Mouse (Mus musculus) midbrain, embryonic 14.5 days (tissue): ENCODE data around the gene Atp2a2. TPM values are rescaled to one million over a fixed set of nuclear protein-coding genes. Genes with fewer than 3 reads are reported as not detected.

Source experiments
- ATAC-seq: fragments of 200-750 bp; cut with Nextera tagmentation; 2 replicates; pipeline ENCODE4 v1.8.0; 2017; ENCODE audit warnings: moderate number of reproducible peaks, moderate library complexity; ENCODE audit not compliant: low FRiP score, low TSS enrichment
- DNase-seq: peaks from one replicate; pipeline ENCODE4 v3.0.0-alpha.2; 2015
- H3K27ac ChIP-seq: fragments of 300-500 bp; sonication (generic); replicated peaks from 2 replicates; pipeline ENCODE4 v1.5.1; 2014; ENCODE audit warnings: mild to moderate bottlenecking, low read depth, low read length, moderate library complexity
- H3K27me3 ChIP-seq: fragments of 300-500 bp; sonication (generic); 2 replicates; pipeline ENCODE4 v1.6.1; 2014; ENCODE audit warnings: low read length, control low read depth, mixed read lengths; ENCODE audit not compliant: control insufficient read depth, insufficient read depth
- H3K36me3 ChIP-seq: fragments of 300-500 bp; sonication (generic); 2 replicates; pipeline ENCODE4 v1.6.1; 2014; ENCODE audit warnings: low read length, control low read depth; ENCODE audit not compliant: control insufficient read depth, insufficient read depth
- H3K4me1 ChIP-seq: fragments of 300-500 bp; sonication (generic); 2 replicates; pipeline ENCODE4 v1.6.1; 2014; ENCODE audit warnings: mild to moderate bottlenecking, antibody characterized with exemption, low read length, control low read depth; ENCODE audit not compliant: control insufficient read depth, insufficient read depth
- H3K4me2 ChIP-seq: fragments of 300-500 bp; sonication (generic); 2 replicates; pipeline ENCODE4 v1.6.1; 2014; ENCODE audit warnings: mild to moderate bottlenecking, low read length, moderate library complexity
- H3K4me3 ChIP-seq: fragments of 300-500 bp; sonication (generic); replicated peaks from 2 replicates; pipeline ENCODE4 v1.5.1; 2014; ENCODE audit warnings: low read depth, low read length
- H3K9ac ChIP-seq: fragments of 300-500 bp; sonication (generic); replicated peaks from 2 replicates; pipeline ENCODE4 v1.6.1; 2014; ENCODE audit warnings: mild to moderate bottlenecking, low read length, moderate library complexity
- H3K9me3 ChIP-seq: fragments of 300-500 bp; sonication (generic); 2 replicates; pipeline ENCODE4 v1.6.1; 2016; ENCODE audit warnings: low read length, control low read depth, mixed read lengths; ENCODE audit not compliant: control insufficient read depth
- WGBS: fragments of 180-500 bp; shearing (Covaris S2); extraction: QIAGEN DNeasy Blood & Tissue Kit; methylation state at CpG from one replicate; pipeline ENCODE4 v1.1.7; 2014; 5-methylcytosine and 5-hydroxymethylcytosine counted together
- polyA plus RNA-seq: library from polyadenylated mRNA; unstranded; fragments of >200 nt; fragmentation: Nextera tagmentation; extraction: Ambion mirVana; gene quantifications from 2 replicates; pipeline ENCODE4 v1.2.1, GENCODE M21; 2014

Atp2a2 gene
- 46.5 and 59.3 TPM in 2 replicates for polyA plus RNA-seq

- Histone ChIP-seq H3K4me3 (peak within 1 kb of the TSS; percentile 97), H3K4me1 (peaks cover 36% of the 10 kb centered on the region), H3K27me3 (no peaks in the 10 kb centered on the region), H3K4me2 (peak within 1 kb of the TSS; percentile 78), H3K27ac (peak within 1 kb of the TSS; percentile 99), H3K36me3 (peaks cover 4% of the 10 kb centered on the region; the same call in 1 of the 2 replicates), H3K9me3 (0 out of 2 replicates have a peak, but pooled peaks cover 3% of the 10 kb centered on the region), H3K9ac (peak within 1 kb of the TSS; percentile 98)
- peak; percentile 93 for ATAC-seq
- peak; percentile 98 for DNase-seq
- under 1% methylated on average over 86 of the region's 113 CpGs for WGBS
Measured at GRCm38 (mm10) chr5:122502077-122502941, at the start of gene Atp2a2. TSS of gene Atp2a2 (minus strand) at chr5:122502225.

- H3K27ac ChIP-seq = no peak overlapping the region
- H3K9ac ChIP-seq = no peak overlapping the region
- H3K9me3 ChIP-seq = no peaks in the 10 kb centered on the region
- DNase-seq = no peak
- H3K4me3 ChIP-seq = no peak overlapping the region
- H3K36me3 ChIP-seq = peaks cover 2% of the 10 kb centered on the region; the same call in 1 of the 2 replicates
- 64% methylated on average over 8 of the region's 8 CpGs for WGBS
- H3K4me1 ChIP-seq = no peaks in the 10 kb centered on the region
- H3K4me2 ChIP-seq = no peak overlapping the region
- ATAC-seq = no peak
- H3K27me3 ChIP-seq = no peaks in the 10 kb centered on the region
Measured at GRCm38 (mm10) chr5:122550460-122550859, 48.4 kb upstream of the Atp2a2 start.

DNA sequence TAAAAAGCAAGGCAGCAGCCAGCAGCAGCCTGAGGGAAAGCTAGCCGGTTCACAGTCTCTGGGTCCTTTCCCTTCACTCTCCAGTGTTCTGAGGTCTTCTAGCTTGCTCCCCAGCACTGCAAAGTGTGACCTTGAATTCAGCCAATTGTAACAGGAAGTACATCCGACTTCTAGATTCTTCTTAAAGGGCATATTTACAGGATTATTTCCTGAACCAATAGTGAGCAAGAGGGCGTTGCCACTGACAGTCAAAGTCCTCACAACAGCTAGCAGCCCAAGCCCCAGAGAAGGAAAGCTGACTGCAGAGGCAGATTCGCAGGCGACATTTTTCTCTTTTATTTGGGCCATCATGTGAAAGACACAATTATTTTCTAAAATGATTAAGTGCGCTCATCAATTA, 46.6 kb upstream of the Atp2a2 start:
- DNase-seq = no peak
- peaks cover 2% of the 10 kb centered on the region; the same call in 1 of the 2 replicates for H3K36me3 ChIP-seq
- 83% methylated on average over 6 of the region's 6 CpGs for WGBS

DNA sequence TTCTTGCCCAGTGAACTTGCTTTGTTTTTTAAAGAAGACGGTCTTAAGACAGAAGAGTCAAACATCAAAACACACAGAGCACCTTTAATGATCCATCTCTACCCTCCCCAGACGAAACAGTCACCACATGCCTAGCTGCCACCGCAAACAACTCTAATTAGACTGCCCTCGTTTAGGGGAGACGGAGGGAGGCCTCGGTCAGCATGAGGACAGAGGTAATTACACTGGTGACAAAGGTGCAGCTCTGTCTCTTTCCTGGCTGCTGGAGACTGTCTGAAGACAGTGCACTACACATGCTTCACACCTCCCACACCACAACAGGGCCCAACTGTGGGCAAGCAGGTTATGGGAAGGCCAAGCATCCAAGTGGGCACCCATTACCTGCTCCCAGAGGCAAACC, 45.8 kb upstream of the Atp2a2 start:
- WGBS = 75% methylated on average over 6 of the region's 6 CpGs
- H3K4me3 ChIP-seq = no peak overlapping the region
- DNase-seq (no peak), ATAC-seq (no peak)
- H3K9ac ChIP-seq = no peak overlapping the region
- H3K4me1 ChIP-seq = no peaks in the 10 kb centered on the region
- no peaks in the 10 kb centered on the region for H3K27me3 ChIP-seq
- no peak overlapping the region for H3K27ac ChIP-seq
- no peak overlapping the region for H3K4me2 ChIP-seq
- H3K9me3 ChIP-seq = no peaks in the 10 kb centered on the region
- peaks cover 2% of the 10 kb centered on the region; the same call in 1 of the 2 replicates for H3K36me3 ChIP-seq

More for the DNA sequence above, 46.6 kb upstream of the Atp2a2 start:
- no peaks in the 10 kb centered on the region for H3K27me3 ChIP-seq
- H3K9ac ChIP-seq = no peak overlapping the region
- H3K27ac ChIP-seq = no peak overlapping the region
- no peak overlapping the region for H3K4me2 ChIP-seq
- no peak overlapping the region for H3K4me3 ChIP-seq
- ATAC-seq = no peak
- no peaks in the 10 kb centered on the region for H3K9me3 ChIP-seq
- no peaks in the 10 kb centered on the region for H3K4me1 ChIP-seq

GRCm38 (mm10) chr5:122547251-122547714, 45.3 kb upstream of the Atp2a2 start:
- H3K4me2 ChIP-seq = no peak overlapping the region
- DNase-seq = peak; percentile 59
- WGBS = 60% methylated on average over 7 of the region's 7 CpGs

GRCm38 (mm10) chr5:122543392-122543791, 41.4 kb upstream of the Atp2a2 start:
- H3K9me3 ChIP-seq = no peaks in the 10 kb centered on the region
- H3K4me3 ChIP-seq = no peak overlapping the region
- ATAC-seq = no peak
- no peaks in the 10 kb centered on the region for H3K27me3 ChIP-seq
- H3K27ac ChIP-seq = no peak overlapping the region
- no peak for DNase-seq
- no peaks in the 10 kb centered on the region for H3K4me1 ChIP-seq
- 0 out of 2 replicates have a peak, but pooled peaks cover 3% of the 10 kb centered on the region for H3K36me3 ChIP-seq
- 95% methylated on average over 6 of the region's 6 CpGs for WGBS
- H3K9ac ChIP-seq = no peak overlapping the region
- H3K4me2 ChIP-seq = no peak overlapping the region

More at GRCm38 (mm10) chr5:122547251-122547714, 45.3 kb upstream of the Atp2a2 start:
- H3K9ac ChIP-seq = no peak overlapping the region
- ATAC-seq = no peak
- H3K4me3 ChIP-seq = no peak overlapping the region
- H3K36me3 ChIP-seq = peaks cover 2% of the 10 kb centered on the region; the same call in 1 of the 2 replicates
- no peaks in the 10 kb centered on the region for H3K4me1 ChIP-seq
- no peaks in the 10 kb centered on the region for H3K27me3 ChIP-seq
- H3K9me3 ChIP-seq = no peaks in the 10 kb centered on the region
- H3K27ac ChIP-seq = no peak overlapping the region

DNA sequence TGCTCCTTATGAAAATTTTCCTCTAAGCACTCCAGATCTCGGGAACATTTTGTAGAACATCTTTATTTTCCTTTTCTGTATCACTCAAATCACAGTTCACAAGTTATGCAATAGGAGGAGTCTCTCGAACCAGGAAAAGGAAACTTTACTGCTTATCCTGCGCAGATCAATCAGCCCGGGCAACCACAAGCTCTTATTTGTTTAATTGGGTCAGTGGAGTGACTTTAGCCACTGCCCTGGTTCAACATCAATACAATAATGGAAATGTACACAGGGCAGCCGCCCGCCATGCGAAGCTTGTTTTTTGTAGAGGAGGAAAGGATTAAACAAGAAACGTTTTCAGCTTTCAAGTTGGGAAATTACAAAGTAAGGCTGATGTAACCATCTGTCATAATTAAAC, 39.8 kb upstream of the Atp2a2 start:
- Histone ChIP-seq H3K9me3 (no peaks in the 10 kb centered on the region), H3K36me3 (0 out of 2 replicates have a peak, but pooled peaks cover 3% of the 10 kb centered on the region), H3K9ac (no peak overlapping the region), H3K4me1 (no peaks in the 10 kb centered on the region), H3K27me3 (no peaks in the 10 kb centered on the region), H3K27ac (no peak overlapping the region), H3K4me3 (no peak overlapping the region), H3K4me2 (no peak overlapping the region)
- no peak for DNase-seq
- ATAC-seq = no peak
- WGBS = 92% methylated on average over 8 of the region's 8 CpGs

GRCm38 (mm10) chr5:122538077-122538476, 36.1 kb upstream of the Atp2a2 start:
- 96% methylated on average over 11 of the region's 11 CpGs for WGBS
- Histone ChIP-seq H3K27me3 (no peaks in the 10 kb centered on the region), H3K36me3 (0 out of 2 replicates have a peak, but pooled peaks cover 3% of the 10 kb centered on the region), H3K27ac (no peak overlapping the region), H3K9ac (no peak overlapping the region), H3K4me3 (no peak overlapping the region), H3K4me2 (no peak overlapping the region), H3K9me3 (no peaks in the 10 kb centered on the region), H3K4me1 (no peaks in the 10 kb centered on the region)
- ATAC-seq = no peak
- DNase-seq = no peak
